Mouse (Mus musculus) c-Kit-negative CD71-positive TER-119-positive erythroid progenitor cells, embryonic 14.5 days (primary cell): ENCODE results near the gene Pkp3.
A peak's percentile ranks its signal among the peaks of the same experiment; 100 is the strongest.

Experiments
- DNase-seq: peaks from one replicate; pipeline ENCODE4 v3.0.0-alpha.2; 2013; ENCODE audit warnings: low read depth, low spot score

Pkp3 gene

DNA sequence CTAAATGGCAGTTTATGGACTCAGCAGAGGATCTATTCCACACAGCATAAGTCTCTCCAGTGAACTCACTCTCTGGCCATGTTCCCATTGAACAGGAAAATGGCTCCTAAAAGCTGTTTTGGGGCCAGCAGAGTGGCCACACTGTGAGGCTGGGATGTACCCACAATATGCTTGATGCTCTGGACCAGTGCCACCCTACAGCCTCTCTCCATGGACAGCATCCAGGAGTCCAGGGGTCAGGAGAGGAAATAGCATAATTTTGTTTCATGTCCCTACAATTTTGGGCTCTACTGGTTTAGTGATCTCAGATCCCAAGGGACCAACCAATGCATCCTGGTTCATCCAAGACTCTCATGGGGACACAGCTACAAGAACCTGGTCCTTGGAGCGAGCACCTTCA lies 20.5 kb upstream of the Pkp3 start:
- no peak for DNase-seq

DNA sequence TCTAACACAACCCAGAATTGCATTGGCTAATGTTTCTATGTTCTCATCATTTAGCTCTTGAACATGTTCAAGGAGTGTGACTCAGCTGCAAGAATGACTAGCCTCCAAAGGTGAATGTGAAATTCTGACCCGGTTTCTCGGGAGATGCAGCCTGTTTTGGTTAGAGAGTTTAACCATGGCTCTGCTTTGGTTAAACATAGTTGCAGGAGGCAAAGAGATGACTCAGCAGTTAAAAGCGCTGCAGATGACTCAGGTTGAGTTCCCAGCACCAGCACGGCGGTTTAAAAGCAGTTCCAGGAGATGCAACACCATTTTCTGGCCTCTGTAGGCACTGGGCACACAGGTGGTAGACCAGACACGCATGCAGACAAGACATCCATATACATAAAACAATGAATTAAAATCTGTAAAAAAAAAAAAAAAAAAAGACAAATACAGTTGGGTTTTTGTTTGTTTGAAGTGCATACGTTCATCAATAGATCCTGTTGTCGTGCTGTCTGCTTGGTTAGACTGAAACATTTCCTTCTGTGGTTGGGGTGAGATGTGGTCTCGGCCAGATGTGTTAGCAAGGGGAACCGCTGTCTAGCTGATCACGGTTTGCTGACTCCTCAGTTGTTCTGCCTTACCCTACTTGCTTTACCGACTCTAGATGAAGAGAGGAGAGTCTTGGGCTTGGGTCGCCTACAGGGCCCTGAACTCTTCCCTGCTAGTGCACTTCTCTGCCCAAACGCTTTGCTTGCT lies 19.2 kb upstream of the Pkp3 start:
- no peak for DNase-seq

DNA sequence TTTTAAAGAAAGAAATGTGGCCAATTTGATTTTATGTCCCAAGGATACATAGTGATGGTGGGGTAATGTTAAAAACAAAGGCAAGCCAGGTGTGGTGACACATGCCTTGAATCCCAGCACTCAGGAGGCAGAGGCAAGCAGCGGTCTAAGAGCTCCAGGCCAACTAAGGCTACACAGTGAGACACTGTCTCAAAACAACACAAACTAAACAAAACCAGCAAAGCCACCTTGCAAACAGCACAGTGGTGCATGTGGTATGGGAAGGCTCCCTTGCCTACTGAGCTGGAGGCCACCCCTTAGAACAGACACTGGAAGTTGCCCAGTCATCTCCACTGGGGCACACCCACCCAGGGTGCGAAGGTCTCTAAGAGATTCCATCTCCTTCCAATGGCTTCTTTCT lies 18.1 kb upstream of the Pkp3 start:
- no peak for DNase-seq

DNA sequence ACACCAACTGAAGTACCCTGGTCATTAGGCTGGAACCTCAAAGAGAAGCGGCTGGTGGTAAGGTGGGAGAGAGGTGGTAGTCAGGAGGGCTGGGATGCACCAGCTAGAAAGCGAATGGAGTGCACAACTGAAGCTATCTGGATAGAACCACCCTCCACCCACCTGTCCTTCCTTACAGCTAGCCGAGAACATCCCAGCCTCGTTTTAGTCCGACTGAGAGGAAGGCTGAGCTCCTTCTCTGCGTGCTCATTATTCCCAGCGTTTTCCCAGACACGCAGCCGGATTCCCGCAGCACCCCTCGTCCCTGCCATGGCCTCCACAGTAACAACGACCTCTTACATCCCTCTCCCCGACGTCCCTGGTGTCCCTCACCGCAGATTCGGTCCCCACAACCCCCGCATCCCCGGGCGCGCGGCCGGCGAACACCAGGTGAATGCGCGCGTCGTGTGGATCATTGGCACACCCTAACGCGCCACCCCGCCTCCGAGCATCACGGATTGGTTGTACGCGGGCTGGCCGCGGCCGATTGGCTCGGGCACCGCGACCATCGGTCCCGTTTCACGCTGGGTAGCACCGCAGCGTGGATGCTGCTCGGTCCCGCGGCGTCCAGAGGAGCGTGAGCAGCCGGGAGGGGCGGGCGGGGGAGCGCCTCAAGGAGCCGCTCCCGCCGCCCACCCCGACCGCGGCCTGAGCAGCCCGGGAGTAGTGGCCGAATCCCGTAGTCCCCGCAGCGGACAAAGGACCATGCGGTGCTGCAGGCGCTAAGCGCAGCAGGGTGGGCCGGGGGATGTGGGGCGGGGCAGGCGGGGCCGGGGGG lies 17.4 kb upstream of the Pkp3 start, which contains the start of gene B4galnt4:
Gene B4galnt4, plus strand, starts transcription at position 679 of the 817 bp plus-strand sequence.
- no peak for DNase-seq

DNA sequence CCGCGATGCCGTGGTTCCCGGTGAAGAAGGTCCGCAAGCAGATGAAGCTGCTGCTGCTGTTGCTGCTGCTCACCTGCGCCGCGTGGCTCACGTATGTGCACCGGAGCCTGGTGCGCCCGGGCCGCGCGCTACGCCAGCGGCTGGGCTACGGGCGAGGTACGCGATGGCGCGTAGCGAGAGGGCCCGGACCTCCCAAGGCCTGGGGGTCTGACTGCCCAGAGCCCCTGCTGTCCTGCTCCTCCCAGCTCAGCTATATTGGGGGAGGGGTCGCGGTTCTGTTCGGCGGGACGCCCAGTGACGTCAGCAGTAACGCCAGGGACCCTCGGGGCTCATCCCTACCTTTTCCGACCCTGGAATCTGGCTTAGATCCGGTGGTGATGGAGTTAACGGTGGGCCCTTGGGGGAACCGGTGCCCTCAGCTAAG lies 16.7 kb upstream of the Pkp3 start:
- DNase-seq = no peak

DNA sequence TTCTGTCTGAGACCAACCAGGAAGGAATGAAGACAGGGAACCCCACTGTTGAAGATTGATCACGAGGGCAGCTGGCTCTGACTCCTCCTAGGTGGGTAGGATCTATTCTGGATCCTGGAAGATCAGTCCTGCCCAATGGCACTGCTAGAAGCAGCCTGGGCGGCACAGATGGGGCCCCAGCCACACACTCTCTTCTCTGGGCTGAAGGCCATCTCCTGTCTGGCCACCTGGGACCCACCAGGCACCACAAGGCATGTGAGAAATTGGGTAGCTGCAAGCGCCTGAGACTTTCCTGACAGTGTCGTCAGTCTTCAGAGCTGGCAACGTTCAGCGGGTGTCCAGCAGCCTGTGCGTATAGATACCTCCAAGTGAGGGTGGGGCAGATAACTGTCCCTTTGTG lies 15.5 kb upstream of the Pkp3 start:
- DNase-seq = no peak

DNA sequence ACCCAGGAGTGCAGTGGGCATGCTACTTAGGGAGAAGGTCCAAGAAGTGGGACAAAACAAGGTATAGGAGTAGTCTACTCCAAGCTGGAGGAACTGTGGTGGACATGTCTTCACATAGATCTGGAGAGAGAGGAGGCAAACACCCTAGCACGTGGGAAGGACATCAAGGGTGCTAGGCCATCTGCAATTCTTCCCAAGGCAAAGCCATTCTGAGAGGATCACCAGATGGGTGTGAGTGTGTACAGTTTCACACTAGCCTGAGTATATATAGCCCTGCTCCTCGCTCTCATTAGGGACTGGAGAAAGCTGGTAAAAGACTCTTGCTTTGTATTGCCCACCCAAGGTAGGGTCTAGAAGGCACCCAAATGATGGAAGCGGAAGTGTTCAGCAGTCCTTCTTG lies 14.7 kb upstream of the Pkp3 start:
- DNase-seq = no peak

DNA sequence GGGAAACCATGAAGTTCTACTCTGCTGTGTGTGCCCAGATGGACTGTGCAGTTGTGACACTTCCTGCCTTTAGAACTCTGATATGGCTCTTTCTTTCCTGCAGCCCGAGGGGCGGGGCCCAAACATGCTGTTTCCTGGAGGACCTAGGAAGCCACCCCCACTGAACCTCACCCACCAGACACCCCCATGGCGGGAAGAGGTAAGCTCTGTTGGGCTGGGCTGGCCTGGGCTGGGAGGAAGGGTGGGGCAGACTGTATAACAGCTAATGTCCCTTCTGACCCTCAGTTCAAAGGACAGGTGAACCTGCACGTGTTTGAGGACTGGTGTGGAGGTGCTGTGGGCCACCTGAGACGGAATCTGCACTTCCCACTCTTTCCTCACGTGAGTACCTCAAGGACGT lies 13.8 kb upstream of the Pkp3 start:
- no peak for DNase-seq

DNA sequence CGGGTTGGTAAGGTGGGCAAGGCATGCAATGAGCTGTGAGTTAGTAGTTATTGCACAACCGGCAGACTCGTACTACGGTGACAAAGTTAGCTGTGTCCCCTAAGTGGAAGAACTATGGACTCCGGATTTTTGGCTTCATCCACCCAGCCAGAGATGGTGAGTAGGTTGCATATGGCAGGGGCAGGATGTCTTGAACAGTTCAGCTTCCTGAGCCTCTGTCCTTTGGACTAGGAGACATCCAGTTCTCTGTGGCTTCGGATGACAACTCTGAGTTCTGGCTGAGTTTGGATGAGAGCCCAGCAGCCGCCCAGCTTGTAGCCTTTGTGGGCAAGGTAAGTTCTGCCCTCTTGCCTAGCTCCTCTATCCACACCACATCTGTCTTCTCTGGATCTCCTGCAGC lies 13.4 kb upstream of the Pkp3 start:
- no peak for DNase-seq

DNA sequence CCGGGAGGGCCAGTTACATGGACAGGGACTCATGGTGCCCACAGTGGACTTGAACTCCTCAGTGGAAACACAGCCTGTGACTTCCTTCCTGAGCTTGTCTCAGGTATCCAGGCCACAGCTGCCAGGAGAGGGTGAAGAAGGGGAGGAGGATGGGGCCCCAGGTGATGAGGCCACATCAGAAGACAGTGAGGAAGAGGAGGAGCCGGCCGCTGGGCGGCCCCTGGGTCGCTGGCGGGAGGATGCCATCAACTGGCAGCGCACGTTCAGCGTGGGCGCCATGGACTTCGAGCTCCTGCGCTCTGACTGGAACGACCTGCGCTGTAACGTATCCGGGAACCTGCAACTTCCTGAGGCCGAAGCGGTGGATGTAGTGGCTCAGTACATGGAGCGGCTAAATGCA lies 9.7 kb upstream of the Pkp3 start:
- DNase-seq = no peak

DNA sequence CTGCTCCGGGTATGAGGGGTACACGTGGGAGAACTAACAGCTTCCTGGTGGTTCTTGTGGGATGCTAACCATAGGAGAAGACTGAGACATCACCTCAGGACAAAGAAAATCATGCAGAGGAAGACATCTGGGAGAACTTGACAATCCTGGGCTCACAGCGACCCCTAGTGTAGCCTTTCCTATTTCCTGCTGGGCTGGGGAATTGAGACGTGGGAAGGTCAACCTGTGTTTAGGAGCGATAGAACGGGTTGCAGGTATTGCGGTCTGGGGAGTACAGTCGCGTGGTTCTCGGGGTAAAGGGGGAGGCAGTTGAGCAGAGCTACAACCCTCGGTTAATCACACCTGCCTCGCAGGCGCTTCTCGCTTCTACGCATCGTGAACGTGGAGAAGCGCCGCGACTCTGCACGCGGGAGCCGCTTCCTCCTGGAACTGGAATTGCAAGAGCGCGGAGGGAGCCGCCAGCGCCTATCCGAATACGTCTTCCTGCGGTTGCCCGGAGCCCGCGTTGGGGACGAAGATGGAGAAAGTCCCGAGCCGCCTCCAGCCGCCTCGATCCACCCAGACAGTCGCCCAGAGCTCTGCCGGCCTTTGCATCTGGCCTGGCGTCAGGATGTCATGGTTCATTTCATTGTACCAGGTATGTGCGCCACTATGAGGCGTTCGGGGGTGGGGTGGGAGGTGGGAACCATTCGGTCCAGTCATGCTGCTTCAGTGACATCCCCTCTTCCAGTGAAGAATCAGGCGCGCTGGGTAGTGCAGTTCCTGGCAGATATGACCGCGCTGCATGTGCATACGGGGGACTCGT lies 7.8 kb upstream of the Pkp3 start:
- DNase-seq = no peak

DNA sequence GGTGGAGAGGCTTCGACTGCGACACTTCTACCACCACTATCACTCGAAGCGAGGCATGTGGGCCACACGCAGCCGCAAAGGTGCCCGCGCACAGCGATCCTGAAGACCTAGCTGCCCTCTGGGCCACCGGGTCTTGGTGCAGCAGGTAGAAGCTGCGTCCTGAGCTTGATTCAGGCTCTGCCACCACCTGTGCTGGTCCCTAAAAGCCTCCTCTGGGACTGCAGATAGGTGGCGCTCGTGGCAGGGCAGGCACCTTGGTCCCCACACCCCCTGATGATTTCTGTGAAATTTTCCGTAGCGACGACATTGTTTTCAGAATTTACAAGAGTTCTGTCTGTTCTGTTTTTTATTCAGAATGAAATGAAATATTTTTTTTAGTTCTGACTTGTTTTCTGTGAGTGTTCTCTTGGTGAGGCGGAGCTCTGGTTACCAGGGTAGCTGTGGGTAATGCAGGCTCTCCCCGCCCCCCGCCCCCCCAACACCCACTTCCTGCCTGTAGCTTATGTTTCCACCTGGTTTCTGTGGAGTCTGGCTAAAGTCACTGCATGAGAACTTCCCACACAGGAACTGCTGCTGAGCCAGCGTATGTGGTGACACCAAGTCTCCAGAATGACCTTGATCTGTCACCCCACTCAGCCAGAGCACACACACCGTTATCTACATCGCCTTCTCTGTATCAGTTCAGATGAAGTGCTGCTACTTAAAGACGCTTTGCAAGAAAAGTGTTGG lies 5.8 kb upstream of the Pkp3 start:
- DNase-seq = no peak

DNA sequence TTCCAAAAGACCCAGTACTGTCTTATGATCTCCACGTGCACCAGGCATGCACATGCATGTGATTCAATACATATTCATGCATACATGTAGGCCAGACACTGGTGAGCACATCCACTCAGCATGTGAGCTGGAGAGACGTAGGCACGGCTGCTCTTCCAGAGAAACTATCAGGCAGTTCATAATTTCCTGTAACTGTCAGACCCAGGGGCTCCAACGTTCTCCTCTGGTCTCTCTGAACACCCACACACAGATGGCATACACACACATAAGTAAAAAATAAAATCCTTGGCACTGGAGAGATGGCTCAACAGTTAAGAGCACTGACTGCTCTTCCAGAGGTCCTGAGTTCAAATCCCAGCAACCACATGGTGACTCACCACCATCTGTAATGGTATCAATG lies 4.2 kb upstream of the Pkp3 start:
- DNase-seq = no peak

DNA sequence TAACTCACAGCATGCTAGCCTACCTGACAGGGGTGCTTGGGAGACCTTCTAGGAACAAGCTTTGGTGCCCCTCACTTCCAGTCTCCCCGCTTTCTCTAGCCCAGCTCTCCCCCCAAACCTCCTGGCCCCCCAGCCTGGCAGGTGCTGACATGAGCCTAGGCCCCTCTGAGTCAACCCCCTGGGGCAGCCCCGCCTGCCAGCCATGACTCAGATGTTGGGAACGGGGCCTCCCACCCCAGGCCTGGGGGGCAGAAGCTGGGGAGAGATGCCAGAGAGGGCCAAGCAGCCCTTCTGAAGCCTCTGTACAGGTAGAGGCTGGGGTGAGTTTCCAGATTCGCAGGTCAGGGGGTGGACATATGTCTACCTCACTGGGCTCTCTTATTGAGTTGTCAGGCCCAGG lies 858 bp downstream of the Pkp3 start:
- DNase-seq = no peak

DNA sequence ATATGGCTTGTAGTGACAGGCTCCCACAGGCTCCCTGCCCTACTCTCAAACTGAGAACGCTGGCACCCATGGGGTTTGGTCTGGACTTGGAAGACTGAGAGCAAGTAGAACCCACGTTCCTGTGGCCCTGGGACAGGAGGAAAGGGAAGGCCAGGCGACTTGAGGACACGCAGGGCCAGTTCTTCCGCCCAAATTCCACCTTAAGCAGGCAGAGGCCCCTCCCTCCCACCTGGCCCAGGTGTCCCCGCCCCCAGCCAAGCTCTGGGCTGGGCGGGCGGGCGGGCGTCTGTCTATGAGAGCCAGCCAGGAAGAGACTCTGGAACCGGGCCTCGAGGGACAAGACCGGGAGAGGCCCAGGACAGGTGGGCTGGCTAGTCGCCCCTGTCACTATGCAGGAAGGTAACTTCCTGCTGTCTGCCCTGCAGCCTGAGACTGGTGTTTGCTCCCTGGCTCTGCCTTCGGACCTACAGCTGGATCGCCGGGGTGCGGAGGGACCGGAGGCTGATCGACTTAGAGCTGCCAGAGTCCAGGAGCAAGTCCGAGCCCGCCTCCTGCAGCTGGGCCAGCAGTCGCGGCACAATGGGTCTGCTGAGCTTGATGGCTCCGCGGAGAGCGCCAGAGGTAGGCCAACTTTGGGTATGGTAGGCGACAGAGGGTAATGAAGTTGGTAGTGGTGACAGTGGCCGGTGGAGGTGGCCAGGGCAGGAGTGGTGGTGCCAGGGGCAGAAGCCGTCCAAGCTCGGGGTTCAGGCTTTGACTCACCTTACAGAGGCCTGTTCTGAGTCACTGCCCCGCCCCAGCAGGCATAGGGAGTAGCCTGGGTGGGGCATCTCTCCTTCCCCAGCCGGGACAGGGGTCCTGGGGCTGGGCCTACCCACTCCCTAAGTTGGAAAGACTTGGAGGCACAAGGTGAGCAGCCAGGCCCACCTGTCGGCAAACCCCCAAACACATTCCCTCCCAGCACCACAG lies 1.7 kb downstream of the Pkp3 start:
- DNase-seq = no peak

DNA sequence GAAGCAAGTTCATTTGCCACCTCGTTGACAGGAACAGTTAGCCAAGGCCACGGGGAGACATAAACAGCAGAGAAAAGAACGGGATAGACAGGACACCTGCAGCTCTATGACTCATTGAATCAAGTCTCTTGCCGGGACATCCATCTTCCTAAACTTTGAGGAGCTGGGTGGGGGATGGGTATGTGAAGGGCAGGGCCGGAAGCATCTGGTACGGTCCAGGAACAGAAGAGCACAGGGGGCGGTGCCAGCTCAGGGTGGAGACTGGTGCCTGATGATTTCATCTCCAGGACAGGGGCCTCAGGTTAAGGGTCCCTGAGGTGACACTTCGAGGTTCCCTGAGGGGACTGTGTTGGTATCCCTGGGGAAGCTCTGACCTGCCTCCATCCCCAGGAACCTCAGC lies 9.9 kb downstream of the Pkp3 start:
- DNase-seq = no peak

DNA sequence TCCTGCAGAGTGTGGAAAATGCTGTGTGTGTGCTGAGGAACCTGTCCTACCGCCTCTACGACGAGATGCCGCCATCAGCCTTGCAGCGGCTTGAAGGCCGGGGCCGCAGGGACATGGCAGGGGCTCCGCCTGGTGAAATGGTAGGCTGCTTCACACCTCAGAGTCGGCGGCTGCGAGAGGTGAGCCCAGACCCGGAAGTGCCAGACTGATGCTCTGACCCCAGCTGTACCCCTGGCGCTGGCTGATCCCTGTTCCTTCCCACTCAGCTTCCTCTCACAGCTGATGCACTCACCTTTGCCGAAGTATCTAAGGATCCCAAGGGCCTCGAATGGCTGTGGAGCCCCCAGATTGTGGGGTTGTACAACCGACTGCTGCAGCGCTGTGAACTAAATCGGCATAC lies 10.5 kb downstream of the Pkp3 start:
- no peak for DNase-seq

DNA sequence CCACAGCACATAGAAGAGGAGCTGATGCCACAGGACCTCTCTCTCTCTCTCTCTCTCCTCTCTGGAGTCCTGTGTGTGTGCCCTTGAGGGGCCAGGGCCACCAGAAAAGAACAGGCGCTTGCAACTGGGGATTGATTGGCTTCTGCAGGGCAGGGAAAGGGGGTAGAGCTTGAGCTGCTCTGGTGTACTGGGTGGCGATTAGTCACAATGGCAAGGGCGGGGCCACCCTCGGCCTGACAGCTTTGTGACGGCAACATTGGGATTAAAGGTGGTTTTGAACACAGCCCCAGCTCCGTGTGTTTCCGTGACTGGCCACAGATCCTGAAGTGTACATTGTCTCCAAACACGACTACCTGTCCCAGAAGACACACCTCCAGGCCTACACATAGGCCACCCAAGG lies 12.2 kb downstream of the Pkp3 start:
- DNase-seq = no peak

DNA sequence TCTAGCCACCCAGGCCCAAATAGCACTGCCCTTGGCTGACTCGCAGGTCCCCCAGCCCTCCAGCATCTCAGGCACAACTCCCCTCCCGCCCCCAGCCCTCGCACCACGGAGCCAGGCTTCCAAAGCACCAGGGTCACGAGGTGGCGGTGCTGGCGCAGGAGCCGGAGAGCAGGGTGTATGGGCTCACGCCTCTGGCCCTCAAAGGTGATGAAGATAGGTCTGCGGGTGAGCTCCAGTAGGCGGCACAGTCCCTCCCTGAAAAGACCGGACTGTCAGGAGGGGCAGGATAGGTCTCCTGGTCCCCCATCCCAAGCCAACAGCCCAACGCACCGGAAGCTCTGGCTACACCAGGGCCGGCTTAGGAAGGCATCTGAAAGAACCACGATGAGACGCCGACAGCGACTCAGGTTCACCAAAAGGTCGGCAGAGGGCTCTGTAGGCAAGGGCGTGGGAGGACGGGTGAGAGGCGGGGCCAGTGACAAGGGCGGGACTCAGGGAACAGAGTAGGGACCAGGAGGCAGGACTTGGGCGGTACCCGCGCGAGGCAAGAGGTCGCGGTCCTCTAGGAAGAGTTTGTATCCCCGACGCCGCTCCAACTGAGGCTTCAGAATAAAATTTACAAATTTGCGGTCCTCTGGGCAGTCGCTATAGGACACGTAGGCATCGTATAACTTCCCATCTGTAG lies 14.2 kb downstream of the Pkp3 start:
- DNase-seq = peak; percentile 86

DNA sequence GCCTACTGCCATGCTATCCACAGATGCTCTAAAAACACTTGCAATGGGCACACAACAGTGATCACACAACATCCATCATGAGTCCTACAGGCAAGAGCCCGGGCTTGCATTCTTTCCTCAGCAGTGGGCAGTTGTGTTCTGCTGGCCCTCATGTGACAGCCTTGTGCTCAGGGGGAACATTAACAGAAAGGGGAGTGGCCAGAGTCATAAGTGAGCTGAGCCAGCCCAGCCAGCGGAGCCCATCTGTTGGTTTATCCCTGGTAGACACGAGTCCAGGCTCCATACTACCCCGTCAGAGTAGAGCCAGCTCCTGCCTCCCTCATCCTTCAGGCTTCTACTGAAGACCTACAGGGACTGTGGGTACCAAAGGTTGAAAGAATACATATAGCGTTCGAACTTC lies 15.9 kb downstream of the Pkp3 start:
- DNase-seq = no peak
